Mouse (Mus musculus) lung, embryonic 14.5 days (tissue): Measurements from ENCODE around the gene Hdac4. TPM values are rescaled to one million over a fixed set of nuclear protein-coding genes. Genes with fewer than 3 reads are reported as not detected.

Experiments used
- ATAC-seq: fragments of 200-750 bp; cut with Nextera tagmentation; 2 replicates; pipeline ENCODE4 v1.8.0; 2017; ENCODE audit warnings: mild to moderate bottlenecking, moderate TSS enrichment, moderate library complexity; ENCODE audit not compliant: insufficient read depth
- DNase-seq: peaks from one replicate; pipeline ENCODE4 v3.0.0-alpha.2; 2015
- H3K27ac ChIP-seq: fragments of 300-500 bp; sonication (generic); 2 replicates; pipeline ENCODE4 v1.5.1; 2014; ENCODE audit warnings: low read depth, mild to moderate bottlenecking, moderate library complexity
- H3K27me3 ChIP-seq: fragments of 300-500 bp; sonication (generic); 2 replicates; pipeline ENCODE4 v1.6.1; 2014; ENCODE audit warnings: low read length, control low read depth; ENCODE audit not compliant: insufficient read depth
- H3K36me3 ChIP-seq: fragments of 300-500 bp; sonication (generic); 2 replicates; pipeline ENCODE4 v1.6.1; 2014; ENCODE audit warnings: control low read depth; ENCODE audit not compliant: insufficient read depth
- H3K4me1 ChIP-seq: fragments of 300-500 bp; sonication (generic); 2 replicates; pipeline ENCODE4 v1.6.1; 2014; ENCODE audit warnings: antibody characterized with exemption, control low read depth; ENCODE audit not compliant: insufficient read depth
- H3K4me2 ChIP-seq: fragments of 300-500 bp; sonication (generic); 2 replicates; pipeline ENCODE4 v1.6.1; 2014; ENCODE audit warnings: mild to moderate bottlenecking
- H3K4me3 ChIP-seq: fragments of 300-500 bp; sonication (generic); 2 replicates; pipeline ENCODE4 v1.5.1; 2014; ENCODE audit warnings: low read depth, low read length
- H3K9ac ChIP-seq: fragments of 300-500 bp; sonication (generic); 2 replicates; pipeline ENCODE4 v1.6.1; 2014
- H3K9me3 ChIP-seq: fragments of 300-500 bp; sonication (generic); 2 replicates; pipeline ENCODE4 v1.6.1; 2016; ENCODE audit warnings: low read depth, low read length, control low read depth
- CTCF ChIP-seq: IDR thresholded peaks from 2 replicates; pipeline ENCODE4 v1.5.1; 2016; ENCODE audit warnings: antibody characterized with exemption, low read depth
- WGBS: fragments of 180-500 bp; shearing (Covaris S2); extraction: QIAGEN DNeasy Blood & Tissue Kit; methylation state at CpG from one replicate; pipeline ENCODE4 v1.1.7; 2014; 5-methylcytosine and 5-hydroxymethylcytosine counted together
- polyA plus RNA-seq: library from polyadenylated mRNA; unstranded; fragments of >200 nt; fragmentation: Nextera tagmentation; extraction: Ambion mirVana; gene quantifications from 2 replicates; pipeline ENCODE4 v1.2.1, GENCODE M21; 2014

Gene Hdac4
- polyA plus RNA-seq, 1 experiment from 2014 or later, result 20.2 TPM

GRCm38 (mm10) chr1:91990852-91991251 lies 204.6 kb downstream of the Hdac4 start:
- Histone ChIP-seq H3K27ac (no peak overlapping the region), H3K27me3 (no peaks in the 10 kb centered on the region), H3K9ac (no peak overlapping the region), H3K4me1 (no peaks in the 10 kb centered on the region), H3K4me2 (no peak overlapping the region), H3K4me3 (no peak overlapping the region), H3K9me3 (no peaks in the 10 kb centered on the region), H3K36me3 (peaks cover 53% of the 10 kb centered on the region; the same call in 1 of the 2 replicates)
- DNase-seq (no peak), ATAC-seq (no peak)
- TF ChIP-seq CTCF, result peak; percentile 36
- 76% methylated on average over 5 of the region's 5 CpGs for WGBS

DNA sequence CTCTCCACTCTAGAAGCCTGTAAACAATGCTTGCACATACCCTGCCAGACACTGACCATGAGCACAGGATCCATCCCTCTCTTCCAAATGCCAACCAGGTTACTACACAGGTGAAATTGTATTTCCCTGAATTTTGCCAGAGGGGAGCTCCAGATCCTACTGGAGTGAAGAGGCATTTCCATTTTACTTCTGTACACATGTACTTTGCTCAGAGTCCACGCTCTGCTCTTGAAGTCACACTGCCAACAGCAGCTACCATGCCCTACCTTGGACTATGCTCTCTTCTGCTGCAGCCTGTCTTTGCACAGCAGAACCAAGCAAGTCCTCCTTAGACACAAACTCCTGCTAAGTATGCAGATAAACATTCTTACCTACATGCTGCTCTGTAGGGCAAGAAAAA lies 206.6 kb downstream of the Hdac4 start:
- Histone ChIP-seq H3K27me3 (no peaks in the 10 kb centered on the region), H3K9me3 (no peaks in the 10 kb centered on the region), H3K4me3 (no peak overlapping the region), H3K27ac (no peak overlapping the region), H3K36me3 (peaks cover 64% of the 10 kb centered on the region), H3K4me2 (no peak overlapping the region), H3K9ac (no peak overlapping the region), H3K4me1 (no peaks in the 10 kb centered on the region)
- no peak for TF ChIP-seq CTCF
- DNase-seq (no peak), ATAC-seq (no peak)
- WGBS, result 92% methylated on average over 1 of the region's 1 CpGs

DNA sequence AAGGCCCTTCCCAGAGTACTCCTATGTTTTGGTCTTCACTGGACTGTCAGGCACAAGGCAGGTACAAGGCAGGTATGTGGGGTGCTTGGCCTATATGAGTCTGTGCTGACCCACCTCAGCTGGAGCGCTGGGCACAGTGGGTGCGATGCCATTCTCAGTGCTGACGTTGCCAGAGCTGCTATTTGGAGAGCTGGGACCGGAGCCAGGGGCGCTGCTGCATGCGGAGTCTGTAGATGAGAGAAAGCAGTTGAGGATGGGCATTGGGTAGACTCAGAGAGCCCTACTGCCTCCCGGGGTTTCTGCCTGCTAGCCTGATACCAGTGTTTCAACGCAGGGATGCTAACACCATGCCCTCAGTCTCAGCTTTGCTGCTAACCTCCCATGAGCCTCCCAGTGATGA lies 208.1 kb downstream of the Hdac4 start:
- H3K4me1 ChIP-seq, result no peaks in the 10 kb centered on the region
- no peaks in the 10 kb centered on the region for H3K27me3 ChIP-seq
- no peak overlapping the region for H3K4me2 ChIP-seq
- no peaks in the 10 kb centered on the region for H3K9me3 ChIP-seq
- H3K9ac ChIP-seq, result no peak overlapping the region
- H3K36me3 ChIP-seq, result peaks cover 72% of the 10 kb centered on the region
- no peak overlapping the region for H3K27ac ChIP-seq
- 92% methylated on average over 8 of the region's 8 CpGs for WGBS
- no peak for TF ChIP-seq CTCF
- ATAC-seq, result no peak
- H3K4me3 ChIP-seq, result no peak overlapping the region
- no peak for DNase-seq

- no peak for ATAC-seq
- H3K4me2 ChIP-seq, result no peak overlapping the region
Measured at GRCm38 (mm10) chr1:91985783-91986182, 209.7 kb downstream of the Hdac4 start.

GRCm38 (mm10) chr1:91984507-91984906 lies 211.0 kb downstream of the Hdac4 start:
- Histone ChIP-seq H3K4me2 (no peak overlapping the region), H3K27ac (no peak overlapping the region), H3K9ac (no peak overlapping the region), H3K9me3 (no peaks in the 10 kb centered on the region), H3K27me3 (no peaks in the 10 kb centered on the region), H3K4me1 (no peaks in the 10 kb centered on the region), H3K4me3 (no peak overlapping the region), H3K36me3 (peaks cover 55% of the 10 kb centered on the region)
- TF ChIP-seq CTCF, result no peak
- ATAC-seq (no peak), DNase-seq (no peak)
- 85% methylated on average over 8 of the region's 8 CpGs for WGBS

More at GRCm38 (mm10) chr1:91985783-91986182, 209.7 kb downstream of the Hdac4 start:
- H3K9me3 ChIP-seq, result no peaks in the 10 kb centered on the region
- H3K4me1 ChIP-seq, result no peaks in the 10 kb centered on the region
- no peak overlapping the region for H3K27ac ChIP-seq
- TF ChIP-seq CTCF, result no peak
- no peak overlapping the region for H3K4me3 ChIP-seq
- no peak overlapping the region for H3K9ac ChIP-seq
- no peaks in the 10 kb centered on the region for H3K27me3 ChIP-seq
- H3K36me3 ChIP-seq, result peaks cover 68% of the 10 kb centered on the region
- DNase-seq, result no peak

GRCm38 (mm10) chr1:91981381-91981780 lies 214.1 kb downstream of the Hdac4 start:
- Histone ChIP-seq H3K4me3 (no peak overlapping the region), H3K4me2 (no peak overlapping the region), H3K27ac (no peak overlapping the region), H3K4me1 (no peaks in the 10 kb centered on the region), H3K9me3 (no peaks in the 10 kb centered on the region), H3K36me3 (peaks cover 46% of the 10 kb centered on the region), H3K9ac (no peak overlapping the region), H3K27me3 (no peaks in the 10 kb centered on the region)
- ATAC-seq (no peak), DNase-seq (peak; percentile 18)
- 0 out of 2 replicates have a peak, but pooled peaks have one; percentile 9 for TF ChIP-seq CTCF
- 59% methylated on average over 1 of the region's 1 CpGs for WGBS

GRCm38 (mm10) chr1:91978443-91978842 lies 217.1 kb downstream of the Hdac4 start:
- Histone ChIP-seq H3K9ac (no peak overlapping the region), H3K36me3 (peaks cover 45% of the 10 kb centered on the region), H3K27me3 (no peaks in the 10 kb centered on the region), H3K4me3 (no peak overlapping the region), H3K9me3 (no peaks in the 10 kb centered on the region), H3K4me1 (no peaks in the 10 kb centered on the region), H3K27ac (no peak overlapping the region), H3K4me2 (no peak overlapping the region)
- DNase-seq (peak; percentile 9), ATAC-seq (no peak)
- TF ChIP-seq CTCF, result peak; percentile 27
- 83% methylated on average over 3 of the region's 3 CpGs for WGBS
